Mouse (Mus musculus) midbrain, postnatal 0 days (tissue): Measurements from ENCODE around the gene Rubcnl. TPM values are rescaled to one million over a fixed set of nuclear protein-coding genes. Genes with fewer than 3 reads are reported as not detected.

Source experiments
- ATAC-seq: fragments of 200-750 bp; cut with Nextera tagmentation; 2 replicates; pipeline ENCODE4 v1.8.0; 2017; ENCODE audit warnings: moderate number of reproducible peaks, mild to moderate bottlenecking, moderate TSS enrichment, moderate library complexity; ENCODE audit not compliant: low FRiP score
- DNase-seq: peaks from one replicate; pipeline ENCODE4 v3.0.0-alpha.2; 2015; ENCODE audit warnings: low spot score
- H3K27ac ChIP-seq: fragments of 300-500 bp; sonication (generic); 2 replicates; pipeline ENCODE4 v1.5.1; 2014; ENCODE audit warnings: low read depth, mild to moderate bottlenecking, low read length, mixed read lengths
- H3K27me3 ChIP-seq: fragments of 300-500 bp; sonication (generic); 2 replicates; pipeline ENCODE4 v1.6.1; 2014; ENCODE audit warnings: low read length, control low read depth, mixed read lengths; ENCODE audit not compliant: insufficient read depth
- H3K36me3 ChIP-seq: fragments of 300-500 bp; sonication (generic); 2 replicates; pipeline ENCODE4 v1.6.1; 2014; ENCODE audit warnings: low read length, control low read depth, mixed read lengths; ENCODE audit not compliant: insufficient read depth
- H3K4me1 ChIP-seq: fragments of 300-500 bp; sonication (generic); 2 replicates; pipeline ENCODE4 v1.6.1; 2014; ENCODE audit warnings: mild to moderate bottlenecking, control low read depth, antibody characterized with exemption, low read length, mixed read lengths; ENCODE audit not compliant: insufficient read depth
- H3K4me2 ChIP-seq: fragments of 300-500 bp; sonication (generic); 2 replicates; pipeline ENCODE4 v1.6.1; 2014; ENCODE audit warnings: low read depth, mild to moderate bottlenecking, low read length, mixed read lengths; ENCODE audit not compliant: poor library complexity, severe bottlenecking
- H3K4me3 ChIP-seq: fragments of 300-500 bp; sonication (generic); 2 replicates; pipeline ENCODE4 v1.5.1; 2014; ENCODE audit warnings: low read depth, mild to moderate bottlenecking, low read length, moderate library complexity
- H3K9ac ChIP-seq: fragments of 300-500 bp; sonication (generic); replicated peaks from 2 replicates; pipeline ENCODE4 v1.6.1; 2014; ENCODE audit warnings: mild to moderate bottlenecking, low read length, moderate library complexity, mixed read lengths; ENCODE audit not compliant: poor library complexity, severe bottlenecking
- H3K9me3 ChIP-seq: fragments of 300-500 bp; sonication (generic); 2 replicates; pipeline ENCODE4 v1.6.1; 2016; ENCODE audit warnings: low read length, control low read depth
- CTCF ChIP-seq: IDR thresholded peaks from 2 replicates; pipeline ENCODE4 v1.5.1; 2016; ENCODE audit warnings: antibody characterized with exemption, mild to moderate bottlenecking
- WGBS: fragments of 180-500 bp; shearing (Covaris S2); extraction: QIAGEN DNeasy Blood & Tissue Kit; methylation state at CpG from one replicate; pipeline ENCODE4 v1.1.7; 2014; 5-methylcytosine and 5-hydroxymethylcytosine counted together
- polyA plus RNA-seq: library from polyadenylated mRNA; unstranded; fragments of >200 nt; fragmentation: Nextera tagmentation; extraction: Ambion mirVana; gene quantifications from 2 replicates; pipeline ENCODE4 v1.2.1, GENCODE M21; 2015
- total RNA-seq: library from RNA; depleted of rRNA; stranded (reverse); fragments of >200 nt; gene quantifications from 2 replicates; pipeline ENCODE4 v1.2.3, GENCODE M21; 2014

Rubcnl gene
- total and polyA plus RNA-seq, 2 experiments from 2014 or later = 0.11 to 0.15 TPM

GRCm38 (mm10) chr14:74990504-74990903 is 25.3 kb upstream of the Rubcnl start:
- Histone ChIP-seq H3K4me1 (no peaks in the 10 kb centered on the region), H3K27me3 (no peaks in the 10 kb centered on the region), H3K9ac (no peak overlapping the region), H3K4me3 (no peak overlapping the region), H3K9me3 (no peaks in the 10 kb centered on the region), H3K27ac (no peak overlapping the region), H3K36me3 (no peaks in the 10 kb centered on the region), H3K4me2 (no peak overlapping the region)
- peak; percentile 81 for TF ChIP-seq CTCF
- DNase-seq = peak; percentile 87
- 4% methylated on average over 1 of the region's 1 CpGs for WGBS
- ATAC-seq = no peak

GRCm38 (mm10) chr14:74996556-74996955 is 19.3 kb upstream of the Rubcnl start:
- H3K9me3 ChIP-seq = no peaks in the 10 kb centered on the region
- no peak overlapping the region for H3K4me3 ChIP-seq
- 72% methylated on average over 3 of the region's 3 CpGs for WGBS
- H3K36me3 ChIP-seq = no peaks in the 10 kb centered on the region
- no peak overlapping the region for H3K4me2 ChIP-seq
- DNase-seq = no peak
- H3K27me3 ChIP-seq = no peaks in the 10 kb centered on the region
- no peak overlapping the region for H3K27ac ChIP-seq
- TF ChIP-seq CTCF = no peak
- no peak overlapping the region for H3K9ac ChIP-seq
- no peaks in the 10 kb centered on the region for H3K4me1 ChIP-seq
- no peak for ATAC-seq

DNA sequence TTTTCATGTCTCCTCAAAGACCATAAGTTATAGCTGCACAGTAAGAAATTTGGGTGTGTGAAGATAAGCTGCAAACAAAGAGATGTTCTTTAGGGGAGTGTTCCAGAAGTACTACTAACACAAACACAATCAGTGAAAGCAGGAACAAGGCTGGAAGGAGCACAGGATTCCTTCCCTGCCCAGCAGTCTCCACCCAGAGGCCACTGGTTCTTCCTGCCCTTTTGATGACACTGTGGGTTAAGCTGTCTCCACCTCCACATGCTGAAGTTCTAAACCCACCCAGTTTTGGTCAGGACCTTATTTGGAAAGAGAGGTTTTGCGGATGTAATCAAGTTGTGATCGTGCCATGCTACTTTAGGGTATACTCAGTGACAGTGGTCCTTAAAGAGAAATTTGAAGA is 18.8 kb upstream of the Rubcnl start:
- no peaks in the 10 kb centered on the region for H3K9me3 ChIP-seq
- H3K27me3 ChIP-seq = no peaks in the 10 kb centered on the region
- no peak overlapping the region for H3K27ac ChIP-seq
- DNase-seq (no peak), ATAC-seq (no peak)
- H3K4me3 ChIP-seq = no peak overlapping the region
- no peak overlapping the region for H3K9ac ChIP-seq
- no peak for TF ChIP-seq CTCF
- no peak overlapping the region for H3K4me2 ChIP-seq
- H3K4me1 ChIP-seq = no peaks in the 10 kb centered on the region
- H3K36me3 ChIP-seq = no peaks in the 10 kb centered on the region
- WGBS = 88% methylated on average over 2 of the region's 2 CpGs

DNA sequence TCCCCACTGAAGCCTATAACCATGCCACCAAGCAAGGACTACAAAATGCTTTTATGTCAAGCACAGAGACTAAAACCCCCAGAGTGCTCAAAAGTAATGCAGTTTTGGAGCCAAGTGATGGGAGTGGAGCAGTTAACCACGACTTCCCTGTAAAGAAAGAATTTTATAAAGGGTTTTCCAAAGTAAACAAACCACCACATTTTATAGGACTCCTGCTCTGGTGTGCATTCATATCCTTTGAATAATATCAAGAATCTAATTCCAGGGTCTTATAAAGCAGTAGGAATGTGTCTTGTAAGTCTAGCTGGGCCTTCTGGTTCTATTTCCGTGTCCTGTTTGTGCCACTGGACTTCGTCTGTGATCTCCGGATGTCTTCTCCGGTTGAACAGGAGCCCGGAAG is 14.5 kb upstream of the Rubcnl start:
- no peak overlapping the region for H3K4me2 ChIP-seq
- no peaks in the 10 kb centered on the region for H3K4me1 ChIP-seq
- WGBS = 87% methylated on average over 6 of the region's 6 CpGs
- H3K9me3 ChIP-seq = no peaks in the 10 kb centered on the region
- H3K27ac ChIP-seq = no peak overlapping the region
- no peak overlapping the region for H3K4me3 ChIP-seq
- no peaks in the 10 kb centered on the region for H3K27me3 ChIP-seq
- no peak for TF ChIP-seq CTCF
- DNase-seq = no peak
- ATAC-seq = no peak
- no peaks in the 10 kb centered on the region for H3K36me3 ChIP-seq
- no peak overlapping the region for H3K9ac ChIP-seq

DNA sequence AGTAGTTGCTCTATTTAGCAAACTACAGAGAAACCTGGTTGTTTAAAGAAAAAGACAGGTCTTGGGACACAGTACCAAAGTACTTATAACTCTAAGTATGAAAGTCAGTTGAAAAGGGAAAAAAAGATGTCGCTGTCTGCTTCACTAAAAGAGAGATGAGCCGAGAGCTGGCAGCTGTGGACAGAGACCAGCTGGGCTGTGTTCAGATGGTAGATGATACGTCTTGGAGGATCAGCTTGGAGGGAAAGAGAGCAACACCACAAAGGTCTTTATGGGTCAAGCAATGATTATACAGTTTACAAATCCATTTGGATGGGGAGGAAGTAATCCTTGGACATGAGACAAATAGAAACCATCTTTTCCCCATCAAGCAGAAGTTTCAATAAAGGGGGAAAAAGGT is 12.5 kb upstream of the Rubcnl start:
- no peaks in the 10 kb centered on the region for H3K27me3 ChIP-seq
- no peak overlapping the region for H3K4me2 ChIP-seq
- H3K27ac ChIP-seq = no peak overlapping the region
- 78% methylated on average over 3 of the region's 3 CpGs for WGBS
- H3K4me3 ChIP-seq = no peak overlapping the region
- no peaks in the 10 kb centered on the region for H3K36me3 ChIP-seq
- no peak overlapping the region for H3K9ac ChIP-seq
- no peaks in the 10 kb centered on the region for H3K4me1 ChIP-seq
- TF ChIP-seq CTCF = no peak
- no peaks in the 10 kb centered on the region for H3K9me3 ChIP-seq
- no peak for ATAC-seq
- no peak for DNase-seq

DNA sequence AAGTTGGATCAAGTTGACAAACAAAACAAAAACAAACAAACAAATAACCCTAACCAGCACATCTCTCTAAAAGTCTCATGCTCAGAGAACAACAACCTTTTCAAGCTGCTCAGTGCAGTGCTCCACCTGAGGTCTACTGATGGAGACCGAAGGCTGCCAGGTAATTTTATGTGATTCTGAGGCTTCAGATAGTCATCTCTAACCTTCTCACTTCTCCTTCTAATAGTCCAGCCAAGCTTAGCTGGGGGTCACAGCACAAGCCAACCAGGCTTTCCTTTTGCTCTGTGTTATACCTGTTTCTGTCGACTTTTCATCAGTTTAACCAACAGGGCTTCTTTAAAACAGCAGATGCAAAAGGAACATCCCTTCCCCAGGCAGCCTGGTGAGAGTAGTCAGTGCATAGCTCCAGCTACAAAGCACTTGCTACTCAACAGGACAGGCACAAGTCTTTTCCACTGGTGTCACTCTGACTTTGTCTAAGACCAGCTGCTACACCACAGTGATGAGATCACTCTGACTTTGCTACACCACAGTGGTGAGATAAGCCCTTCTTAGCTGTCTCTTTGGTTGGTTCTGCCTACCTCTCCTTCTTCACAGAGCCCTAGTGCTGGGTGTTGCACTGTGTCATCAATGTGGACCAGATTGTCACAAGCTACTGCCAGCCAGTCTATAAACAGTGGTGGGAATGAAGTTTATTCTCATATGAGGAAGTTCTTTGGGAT is 10.2 kb upstream of the Rubcnl start:
- Histone ChIP-seq H3K9me3 (no peaks in the 10 kb centered on the region), H3K4me3 (no peak overlapping the region), H3K36me3 (no peaks in the 10 kb centered on the region), H3K27ac (no peak overlapping the region), H3K4me1 (no peaks in the 10 kb centered on the region), H3K9ac (no peak overlapping the region), H3K27me3 (no peaks in the 10 kb centered on the region), H3K4me2 (no peak overlapping the region)
- ATAC-seq = no peak
- DNase-seq = no peak
- WGBS = 75% methylated on average over 2 of the region's 2 CpGs
- TF ChIP-seq CTCF = no peak
